Mouse (Mus musculus): ENCODE data around the gene Bicdl1.

DNA sequence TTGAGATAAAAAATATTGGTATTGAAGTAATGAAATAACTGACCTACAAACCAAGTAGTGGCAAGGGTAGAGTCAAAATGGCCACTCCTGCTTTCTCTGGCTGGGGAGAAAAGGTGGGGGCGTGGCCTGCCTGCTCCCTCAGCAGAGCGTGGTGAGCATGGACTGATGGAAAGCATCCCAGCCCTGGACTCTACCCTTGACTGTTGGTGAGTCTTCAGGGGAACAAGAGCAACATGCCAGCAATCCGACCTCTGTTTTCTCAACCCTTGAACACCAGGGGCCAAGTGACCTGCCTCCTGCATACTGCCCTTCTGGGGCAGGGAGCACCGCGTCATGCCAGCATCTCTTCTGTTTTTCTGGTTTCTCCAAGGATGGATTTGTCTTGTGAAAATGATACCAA, 34.6 kb downstream of the Bicdl1 start:
- no peak for TF ChIP-seq CTCF (IDR thresholded peaks at IDR 0.05; ENCODE audit: low read depth)
- no peak for TF ChIP-seq EP300 (IDR thresholded peaks at IDR 0.05; ENCODE audit: low read depth)

Data from liver, postnatal 0 days (tissue).